Mouse (Mus musculus): ENCODE data around the gene Igsf3.

The Igsf3 gene

DNA sequence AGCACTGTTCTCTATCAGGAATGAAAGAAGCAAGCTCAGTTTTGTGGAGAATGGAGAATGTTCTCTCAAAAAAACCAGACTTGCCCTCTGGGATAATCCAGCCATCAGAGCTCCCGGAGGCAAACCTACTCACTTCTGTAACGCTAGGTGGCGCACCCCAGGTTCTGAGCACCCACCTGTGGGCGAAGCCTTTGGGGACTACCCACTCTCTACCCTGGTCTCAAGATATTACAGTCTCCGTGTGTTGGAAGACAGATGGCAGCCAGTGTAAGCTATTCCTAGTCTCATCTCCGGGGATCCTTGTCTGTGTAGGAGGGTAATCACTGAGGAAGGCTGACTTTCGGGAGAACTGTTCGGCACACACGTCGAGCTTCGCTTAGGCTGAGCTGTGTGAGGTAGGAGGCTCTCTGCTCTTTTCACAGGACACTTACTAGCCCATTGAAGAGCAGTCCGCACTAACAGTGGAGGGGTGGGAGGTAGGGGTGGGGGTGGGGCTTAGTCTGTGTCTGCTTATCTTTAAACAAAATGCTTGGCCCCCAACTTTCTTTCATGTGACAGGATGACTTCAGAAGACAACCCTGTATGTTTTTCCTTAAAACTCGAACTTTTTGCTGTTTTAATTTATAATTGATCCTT is 4.4 kb upstream of the Igsf3 start:
- in situ Hi-C loops (cut with MboI; ENCODE audit: low sequenced_read_pairs): no loop called here

DNA sequence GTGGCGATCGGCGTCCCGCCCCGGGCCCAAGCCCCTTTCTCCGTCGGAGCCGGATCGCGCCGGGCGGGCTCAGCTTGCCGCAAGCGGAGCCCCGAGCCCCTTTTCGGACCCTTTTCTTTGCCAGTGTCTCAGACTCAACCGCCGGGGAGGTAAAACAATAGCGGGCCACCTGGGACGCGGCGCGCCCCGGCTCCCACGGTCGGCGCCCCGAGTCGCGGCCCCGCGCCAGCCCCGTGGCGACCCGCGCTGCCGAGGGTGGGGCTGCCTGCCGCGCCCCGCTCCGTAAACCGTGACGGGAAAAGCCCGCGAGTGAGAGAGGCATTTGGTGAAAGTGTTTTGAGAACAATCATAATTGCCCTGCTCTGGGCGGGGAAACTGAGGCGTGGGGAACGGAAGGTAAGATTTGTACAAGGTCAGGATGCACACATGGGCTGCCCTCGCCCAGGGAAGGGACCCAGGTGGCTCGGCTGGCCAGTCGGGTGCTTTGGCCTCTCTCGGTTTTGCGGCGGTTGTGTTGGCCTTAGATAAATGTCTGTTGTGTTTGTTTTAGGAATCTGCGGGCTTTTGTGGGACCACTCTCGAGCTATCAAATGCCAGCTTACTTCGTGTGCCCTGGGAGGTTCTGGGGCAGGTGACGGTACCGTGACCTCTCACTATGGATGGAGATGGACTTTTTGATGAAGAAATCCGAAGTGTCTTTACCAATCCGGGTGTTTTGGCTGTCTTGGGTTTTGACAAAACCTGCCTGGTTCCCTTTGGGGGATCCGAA is 557 bp downstream of the Igsf3 start:
- in situ Hi-C loops (cut with MboI; ENCODE audit: low sequenced_read_pairs): no loop called here

- in situ Hi-C loops (cut with MboI; ENCODE audit: low sequenced_read_pairs): no loop called here
Measured at GRCm38 (mm10) chr3:101378102-101378501, 1.2 kb downstream of the Igsf3 start.

GRCm38 (mm10) chr3:101379789-101380188 is 2.9 kb downstream of the Igsf3 start:
- in situ Hi-C loops (cut with MboI; ENCODE audit: low sequenced_read_pairs): no loop called here

DNA sequence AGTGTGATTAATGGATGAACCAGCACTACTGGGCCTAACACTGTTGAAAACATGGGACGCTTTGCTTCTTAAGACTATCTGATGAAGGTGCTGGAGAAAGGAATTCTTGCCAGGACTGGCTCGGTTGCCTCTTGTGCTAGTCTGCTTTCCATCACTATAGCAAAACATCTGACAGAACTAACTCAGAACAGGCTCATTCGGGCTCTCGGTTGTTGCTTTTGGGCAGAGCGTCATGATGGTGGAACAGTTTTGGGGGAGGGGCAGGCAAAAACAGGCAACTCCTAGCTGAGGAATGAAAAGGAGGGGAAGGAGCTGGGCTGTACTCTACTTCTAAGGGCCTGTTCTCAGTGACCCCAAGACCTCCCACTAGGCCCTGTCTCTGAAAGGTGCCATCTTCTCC is 4.8 kb downstream of the Igsf3 start:
- in situ Hi-C loops (cut with MboI; ENCODE audit: low sequenced_read_pairs): no loop called here

DNA sequence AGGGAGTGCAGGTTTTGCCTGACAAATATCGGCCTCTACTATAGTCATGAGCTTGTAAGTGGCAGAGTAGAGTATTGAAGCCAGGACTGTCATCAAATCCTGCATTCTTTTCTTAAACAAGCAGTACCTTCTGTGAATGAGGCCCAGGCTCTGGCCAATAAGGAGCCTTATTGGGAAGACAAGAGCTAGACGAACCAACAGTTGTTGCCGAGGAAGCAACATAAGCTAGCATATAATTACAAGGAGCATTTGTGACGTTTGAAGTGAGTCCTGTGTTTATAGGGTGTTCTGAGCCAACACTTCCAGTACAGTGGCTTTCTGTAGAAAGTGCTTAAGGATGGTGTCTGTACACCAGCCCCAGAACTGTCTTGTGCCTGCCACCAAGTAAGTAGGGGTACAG is 5.9 kb downstream of the Igsf3 start:
- in situ Hi-C loops (cut with MboI; ENCODE audit: low sequenced_read_pairs): no loop called here

DNA sequence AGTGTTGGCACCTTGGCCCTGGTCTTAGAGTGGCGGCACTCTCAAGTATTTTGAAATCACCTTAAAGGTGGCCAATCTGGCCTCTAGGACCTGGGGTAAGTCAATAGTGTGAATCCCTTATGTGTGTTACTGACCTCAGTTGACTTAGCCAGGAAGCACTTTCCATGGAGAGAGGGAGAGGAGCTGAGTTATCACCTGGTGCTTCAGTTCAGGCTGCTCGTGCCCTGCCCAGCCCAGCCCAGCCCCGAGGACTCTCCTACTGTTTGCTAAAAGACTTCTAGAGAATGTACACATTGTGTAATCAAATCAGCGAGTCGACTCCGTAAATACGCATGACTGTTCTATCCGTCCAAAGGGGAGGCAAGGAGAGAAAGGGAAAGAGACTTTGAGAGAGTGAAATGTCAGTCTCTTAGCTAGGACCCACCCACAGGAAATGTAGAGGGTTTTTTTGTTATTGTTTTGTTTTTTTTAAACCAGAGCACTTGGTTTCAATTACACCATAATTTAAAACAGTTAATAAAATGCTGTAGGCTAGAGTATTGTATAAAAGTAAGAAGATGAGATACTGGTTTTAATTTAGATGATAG is 9.6 kb downstream of the Igsf3 start:
- in situ Hi-C loops (cut with MboI; ENCODE audit: low sequenced_read_pairs): no loop called here

DNA sequence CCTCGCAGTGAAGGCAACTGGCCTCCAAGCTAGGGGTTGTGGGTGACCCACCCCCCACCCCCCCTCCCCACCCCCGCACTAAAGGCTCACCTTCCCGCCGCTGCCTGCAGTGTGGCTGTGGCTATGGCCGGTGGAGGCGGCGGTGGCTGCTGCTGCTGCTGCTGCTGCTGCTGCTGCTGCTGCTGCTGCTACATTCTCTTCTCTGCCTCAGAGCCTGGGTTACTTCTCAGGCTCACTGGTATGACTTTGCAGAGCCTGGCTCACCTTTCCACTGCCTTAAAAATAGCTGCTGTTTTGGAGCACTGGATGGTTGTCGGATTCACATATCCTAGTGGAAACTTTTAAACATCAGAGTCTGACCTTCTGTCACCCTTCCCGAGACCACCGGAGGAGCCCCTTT is 11.0 kb downstream of the Igsf3 start:
- in situ Hi-C loops (cut with MboI; ENCODE audit: low sequenced_read_pairs): no loop called here

DNA sequence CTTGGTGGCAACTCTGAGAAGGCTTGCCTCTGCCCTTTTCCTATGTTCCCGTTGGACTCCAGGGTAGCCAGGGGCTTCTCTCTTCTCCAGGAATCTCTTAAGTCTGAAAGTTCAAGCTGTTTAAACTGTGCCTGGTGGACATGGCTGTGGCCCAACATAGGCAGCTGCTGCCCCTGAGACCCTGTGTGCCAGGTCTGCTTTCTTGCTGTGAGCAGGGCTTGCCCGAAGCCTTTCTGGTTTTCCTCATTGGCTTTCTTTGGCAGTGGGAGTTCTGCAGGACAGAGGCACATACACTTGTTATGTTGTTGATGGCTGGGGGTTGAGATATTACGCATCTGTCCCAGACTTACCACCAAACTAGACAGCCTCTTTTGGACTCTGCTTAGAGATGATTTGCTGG is 12.7 kb downstream of the Igsf3 start:
- in situ Hi-C loops (cut with MboI; ENCODE audit: low sequenced_read_pairs): no loop called here

DNA sequence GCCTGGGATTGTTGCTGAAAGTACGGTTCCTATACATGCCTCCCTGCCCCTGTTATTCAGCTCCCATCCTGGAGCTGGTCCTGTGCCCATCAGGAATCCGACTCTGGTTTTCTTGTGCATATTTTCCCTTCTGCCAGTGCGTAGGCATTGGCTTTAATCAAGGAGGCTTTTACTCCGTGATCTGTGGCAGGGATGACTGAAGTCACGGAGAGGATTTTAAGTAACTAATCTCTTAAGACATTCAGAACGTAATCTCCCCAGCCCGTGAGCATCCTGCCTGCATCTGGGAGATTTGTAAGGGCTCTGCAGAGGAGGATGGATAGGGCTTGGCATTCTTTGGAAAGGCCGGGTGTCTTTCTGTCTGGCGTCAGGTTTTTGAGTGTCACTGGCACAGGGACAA is 13.6 kb downstream of the Igsf3 start:
- in situ Hi-C loops (cut with MboI; ENCODE audit: low sequenced_read_pairs): no loop called here

- in situ Hi-C loops (cut with MboI; ENCODE audit: low sequenced_read_pairs): no loop called here
Measured at GRCm38 (mm10) chr3:101391991-101392390, 15.1 kb downstream of the Igsf3 start.

GRCm38 (mm10) chr3:101393103-101393644 is 16.3 kb downstream of the Igsf3 start:
- in situ Hi-C loops (cut with MboI; ENCODE audit: low sequenced_read_pairs): no loop called here

GRCm38 (mm10) chr3:101393659-101394539 is 17.0 kb downstream of the Igsf3 start:
- in situ Hi-C loops (cut with MboI; ENCODE audit: low sequenced_read_pairs): no loop called here

- in situ Hi-C loops (cut with MboI; ENCODE audit: low sequenced_read_pairs): no loop called here
Measured at GRCm38 (mm10) chr3:101395341-101395740, 18.5 kb downstream of the Igsf3 start.

GRCm38 (mm10) chr3:101396061-101396460 is 19.2 kb downstream of the Igsf3 start:
- in situ Hi-C loops (cut with MboI; ENCODE audit: low sequenced_read_pairs): no loop called here

GRCm38 (mm10) chr3:101396726-101397263 is 19.9 kb downstream of the Igsf3 start:
- in situ Hi-C loops (cut with MboI; ENCODE audit: low sequenced_read_pairs): no loop called here

GRCm38 (mm10) chr3:101397422-101397821 is 20.5 kb downstream of the Igsf3 start:
- in situ Hi-C loops (cut with MboI; ENCODE audit: low sequenced_read_pairs): no loop called here

GRCm38 (mm10) chr3:101398071-101398786 is 21.3 kb downstream of the Igsf3 start:
- in situ Hi-C loops (cut with MboI; ENCODE audit: low sequenced_read_pairs): no loop called here

DNA sequence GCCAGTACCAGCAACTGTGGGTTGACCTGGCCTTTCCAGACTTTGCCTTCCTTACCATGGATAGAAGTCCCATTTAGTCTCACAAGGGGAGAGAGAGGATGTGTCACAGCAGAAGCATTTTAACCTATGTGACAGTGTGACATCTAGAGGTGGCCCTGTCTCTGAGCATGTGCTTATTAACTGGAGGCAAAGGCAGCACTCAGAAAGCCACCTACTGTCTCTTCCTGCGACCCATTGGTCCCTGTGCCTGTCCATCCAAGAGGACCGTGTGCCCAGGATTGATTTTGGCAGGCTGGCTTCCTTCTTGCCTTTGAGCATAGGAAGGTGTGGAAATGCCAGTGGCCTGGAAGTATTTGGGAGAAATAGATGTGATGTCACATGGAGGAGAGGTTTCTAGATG is 22.0 kb downstream of the Igsf3 start:
- in situ Hi-C loops (cut with MboI; ENCODE audit: low sequenced_read_pairs): no loop called here

DNA sequence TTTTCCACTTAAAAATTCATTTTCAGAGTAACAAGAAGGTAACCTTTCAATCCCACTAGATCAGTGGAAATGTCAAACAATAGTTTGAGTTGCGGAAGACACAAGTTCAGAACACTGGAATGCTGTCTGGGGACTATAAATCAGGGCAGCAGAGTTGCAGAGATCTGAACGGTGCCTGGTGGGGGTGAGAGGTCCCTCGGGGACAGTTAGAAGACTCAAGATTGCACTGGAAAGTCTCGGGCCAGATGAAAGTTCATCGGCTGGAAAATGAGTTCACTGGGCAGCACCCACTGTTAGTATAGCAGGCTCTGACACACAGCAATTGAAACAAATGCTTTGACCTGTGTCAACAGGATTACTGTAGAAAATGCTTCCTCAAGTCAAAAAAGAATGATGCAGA is 24.6 kb downstream of the Igsf3 start:
- in situ Hi-C loops (cut with MboI; ENCODE audit: low sequenced_read_pairs): no loop called here
